Mouse (Mus musculus): ENCODE data around the gene Mpo.

GRCm38 (mm10) chr11:87743691-87744090, 49.7 kb upstream of the Mpo start:
- TF ChIP-seq CTCF (IDR thresholded peaks at IDR 0.05), result no peak
- no peak for TF ChIP-seq EP300 (IDR thresholded peaks at IDR 0.05)
